Mouse (Mus musculus) CH12.LX (cell line): Measurements from ENCODE around the gene Krtap13.

ENCODE experiments used
- CHD1 ChIP-seq: IDR thresholded peaks from 2 replicates; pipeline ENCODE4 v1.6.1; 2012; ENCODE audit warnings: low read depth, low read length, improper control_type of control experiment, inconsistent platforms
- CTCF ChIP-seq, 2 experiments: IDR thresholded peaks in 1 of 2; conservative IDR thresholded peaks in 1 of 2; 2 replicates each; pipeline ENCODE4 v1.5.1; 2011 to 2012; ENCODE audit warnings: low read depth in 2 of 2, low read length in 2 of 2, improper control_type of control experiment in 1 of 2, inconsistent platforms in 1 of 2, mild to moderate bottlenecking in 1 of 2, moderate library complexity in 1 of 2
- E2F4 ChIP-seq: IDR thresholded peaks from 2 replicates; pipeline ENCODE4 v1.6.1; 2011; ENCODE audit warnings: low read depth, low read length, improper control_type of control experiment; ENCODE audit not compliant: insufficient replicate concordance
- KAT2A ChIP-seq: IDR thresholded peaks from 2 replicates; pipeline ENCODE4 v1.6.1; 2012; ENCODE audit warnings: low read length, improper control_type of control experiment, inconsistent platforms; ENCODE audit not compliant: insufficient replicate concordance

DNA sequence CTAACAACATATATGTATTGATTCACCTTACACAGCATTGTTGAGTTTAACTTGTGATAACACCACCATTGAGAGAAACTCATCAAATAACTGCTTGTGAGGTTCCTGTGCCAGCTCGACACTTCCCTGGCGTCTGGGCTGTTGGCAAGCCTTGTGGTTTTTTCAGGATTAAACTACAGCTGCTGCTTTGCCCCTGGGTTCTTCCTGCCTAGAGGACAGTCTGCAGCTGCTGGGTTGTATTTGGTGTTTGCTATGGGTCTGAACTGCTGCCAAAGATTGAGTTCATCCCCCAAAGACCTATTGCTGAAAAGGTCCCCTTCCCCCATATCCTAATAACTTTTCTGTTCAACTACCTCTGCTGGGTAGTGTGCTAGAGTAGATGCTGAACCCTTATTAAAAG, 16.0 kb downstream of the Krtap13 start:
- TF ChIP-seq CTCF (conservative IDR thresholded peaks at IDR 0.05 in 1 of 2, IDR thresholded peaks at IDR 0.05 in 1 of 2; ENCODE audit: low read depth in 2 of 2, low read length in 2 of 2) (no peak), KAT2A (no peak), E2F4 (no peak), CHD1 (no peak)
